Mouse (Mus musculus): ENCODE results near the gene Ahdc1. TPM values are rescaled to one million over a fixed set of nuclear protein-coding genes. Genes with fewer than 3 reads are reported as not detected.

Ahdc1 gene
- polyA plus RNA-seq, 1 experiment from 2014 or later: 13.9 TPM

DNA sequence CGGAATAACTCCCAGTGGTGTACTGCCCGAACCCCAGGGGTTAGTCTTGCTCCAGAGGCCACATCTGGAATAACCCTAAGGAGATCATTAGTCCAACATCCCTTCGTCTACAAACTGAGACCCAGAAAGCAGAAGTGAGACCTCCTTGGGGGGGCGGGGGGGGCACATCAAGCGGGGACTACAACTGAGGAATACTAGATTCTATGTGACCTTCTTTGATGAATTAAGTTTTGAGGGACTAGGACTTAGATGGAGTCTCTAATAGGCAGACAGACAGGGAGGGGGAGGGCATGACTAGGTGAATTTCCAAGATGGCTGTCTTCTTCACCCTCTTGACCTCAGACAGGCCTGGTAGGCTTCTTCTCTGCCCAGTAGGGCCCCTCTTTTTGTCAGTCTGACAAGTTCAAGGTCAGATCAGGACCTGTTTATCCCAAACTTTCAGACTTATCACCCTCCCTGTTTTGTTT is 98.3 kb downstream of the Ahdc1 start:
- H3K27me3 ChIP-seq: no peaks in the 10 kb centered on the region
- no peaks in the 10 kb centered on the region for H3K9me3 ChIP-seq (replicated peaks)
- 0 out of 2 replicates have a peak overlapping the region, but pooled peaks have one; percentile 0 for H3K4me2 ChIP-seq (replicated peaks)
- H3K4me1 ChIP-seq: peaks cover 41% of the 10 kb centered on the region
- 38% methylated on average over 5 of the region's 5 CpGs for WGBS
- H3K4me3 ChIP-seq (replicated peaks): no peak overlapping the region
- H3K9ac ChIP-seq: no peak overlapping the region
- no peak for ATAC-seq (ENCODE audit: insufficient number of reproducible peaks, low FRiP score, low TSS enrichment, low read depth)
- no peaks in the 10 kb centered on the region for H3K36me3 ChIP-seq
- peak overlapping the region; percentile 92 for H3K27ac ChIP-seq (replicated peaks)

DNA sequence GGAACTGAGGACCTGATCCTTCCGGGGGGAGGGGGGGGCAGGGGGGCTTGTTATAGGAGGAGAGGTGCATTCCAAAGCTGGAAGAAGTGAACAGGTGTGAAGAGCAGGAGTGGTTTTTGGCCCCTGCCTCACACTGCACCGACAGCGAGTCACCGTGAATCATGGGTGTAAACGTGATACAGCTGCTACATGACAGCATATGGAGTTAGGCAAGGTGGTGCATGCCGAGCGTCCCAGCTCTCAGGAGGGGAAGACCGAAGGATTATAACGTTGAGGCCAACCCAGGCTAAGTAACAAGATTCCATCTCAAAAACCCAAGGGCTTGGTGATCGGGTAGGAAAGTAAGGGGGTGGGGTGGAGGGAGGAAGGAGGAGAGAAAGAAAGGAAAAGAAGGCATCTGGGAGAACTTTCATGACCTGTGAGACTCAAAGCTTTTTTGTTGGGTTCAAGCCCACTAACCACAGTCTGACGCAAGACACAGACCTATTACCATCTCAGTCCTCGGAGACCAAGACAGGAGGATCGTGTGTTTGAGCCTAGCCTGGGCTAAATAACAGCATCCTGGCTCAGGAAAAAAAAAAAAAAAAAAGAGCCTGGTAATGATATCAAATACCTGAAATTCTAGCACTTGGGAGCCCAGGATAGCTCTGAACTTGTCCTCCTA is 101.2 kb downstream of the Ahdc1 start:
- ATAC-seq (ENCODE audit: insufficient number of reproducible peaks, low FRiP score, low TSS enrichment, low read depth): no peak
- Histone ChIP-seq H3K9ac (no peak overlapping the region), H3K27me3 (no peaks in the 10 kb centered on the region), H3K4me1 (peaks cover 59% of the 10 kb centered on the region), H3K9me3 (replicated peaks) (no peaks in the 10 kb centered on the region), H3K27ac (replicated peaks) (peak overlapping the region; percentile 53; the same call in 1 of the 2 replicates), H3K4me3 (replicated peaks) (no peak overlapping the region), H3K36me3 (no peaks in the 10 kb centered on the region), H3K4me2 (replicated peaks) (no peak overlapping the region)
- WGBS: 13% methylated on average over 13 of the region's 13 CpGs

DNA sequence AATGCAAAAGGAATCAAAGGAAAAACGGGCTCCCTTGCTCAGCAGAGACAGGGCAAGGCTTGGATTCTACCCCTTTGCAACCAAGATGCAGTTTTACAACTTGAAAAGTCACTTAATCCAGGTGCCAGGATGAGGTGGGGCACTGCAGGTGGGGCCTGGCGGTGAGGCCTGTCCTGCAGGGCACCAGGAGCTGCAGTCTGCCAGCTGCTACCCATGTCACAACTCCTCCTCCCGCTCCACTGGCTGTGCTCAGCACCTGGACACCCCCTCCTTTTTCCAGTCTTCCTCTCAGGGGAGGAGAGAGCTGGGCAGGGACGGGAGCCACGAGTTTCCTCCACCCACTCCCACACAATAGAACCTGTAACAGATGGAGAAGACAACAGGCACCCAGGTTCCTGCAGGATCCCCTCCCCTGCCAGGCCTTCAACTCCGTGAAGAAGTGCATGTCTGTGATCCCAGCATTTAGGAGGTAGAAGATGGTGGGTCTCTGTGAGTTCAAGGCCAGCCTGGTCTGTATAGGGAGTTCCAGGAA is 102.4 kb downstream of the Ahdc1 start:
- Histone ChIP-seq H3K27ac (replicated peaks) (peak overlapping the region; percentile 53), H3K4me1 (peaks cover 57% of the 10 kb centered on the region), H3K9me3 (replicated peaks) (no peaks in the 10 kb centered on the region), H3K27me3 (no peaks in the 10 kb centered on the region), H3K4me2 (replicated peaks) (no peak overlapping the region), H3K36me3 (no peaks in the 10 kb centered on the region), H3K4me3 (replicated peaks) (no peak overlapping the region), H3K9ac (no peak overlapping the region)
- 43% methylated on average over 6 of the region's 6 CpGs for WGBS
- no peak for ATAC-seq (ENCODE audit: insufficient number of reproducible peaks, low FRiP score, low TSS enrichment, low read depth)

- ATAC-seq (ENCODE audit: insufficient number of reproducible peaks, low FRiP score, low TSS enrichment, low read depth): no peak
- no peaks in the 10 kb centered on the region for H3K36me3 ChIP-seq
- H3K4me3 ChIP-seq (replicated peaks): no peak overlapping the region
- H3K4me1 ChIP-seq: peaks cover 59% of the 10 kb centered on the region
- H3K4me2 ChIP-seq (replicated peaks): no peak overlapping the region
- H3K27ac ChIP-seq (replicated peaks): no peak overlapping the region
- no peak overlapping the region for H3K9ac ChIP-seq
- no peaks in the 10 kb centered on the region for H3K27me3 ChIP-seq
- 70% methylated on average over 3 of the region's 3 CpGs for WGBS
- H3K9me3 ChIP-seq (replicated peaks): no peaks in the 10 kb centered on the region
These were observed 103.7 kb downstream of the Ahdc1 start for GRCm38 (mm10) chr4:133114762-133115161.

DNA sequence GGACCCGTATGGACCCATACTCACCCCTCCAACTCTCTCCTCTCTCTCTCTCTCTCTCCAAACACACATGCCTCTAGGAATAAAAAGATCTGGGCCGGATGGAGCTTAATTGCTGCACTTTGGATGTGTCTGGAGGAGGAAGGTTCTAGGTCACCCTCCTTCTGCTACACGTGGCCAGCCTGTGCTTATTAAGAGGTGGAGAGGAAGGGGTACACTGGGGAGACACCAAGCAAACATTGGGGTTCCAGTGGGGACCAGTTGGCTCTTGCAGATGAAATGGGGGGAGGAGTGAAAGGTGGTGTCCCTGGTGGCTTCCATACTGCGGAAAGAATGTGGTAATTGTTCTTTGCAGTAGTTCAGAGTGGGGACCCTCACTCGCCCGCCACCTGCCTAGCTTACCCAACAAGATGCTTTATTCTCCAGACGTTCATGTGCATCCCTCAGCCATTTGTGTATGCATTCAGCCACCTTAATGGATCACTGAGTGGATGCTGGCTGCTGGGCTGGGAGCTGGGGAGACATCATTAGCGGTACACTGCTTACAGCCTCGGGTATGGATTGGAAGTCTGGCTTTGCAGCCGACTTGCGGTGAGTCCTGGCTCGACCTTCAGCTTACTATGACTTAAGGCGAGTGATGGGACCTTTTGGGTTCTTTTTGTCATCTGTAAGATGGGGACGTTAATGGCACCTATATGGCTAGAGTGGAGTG is 104.8 kb downstream of the Ahdc1 start:
- H3K4me1 ChIP-seq: peaks cover 67% of the 10 kb centered on the region
- H3K27me3 ChIP-seq: no peaks in the 10 kb centered on the region
- no peak overlapping the region for H3K9ac ChIP-seq
- H3K9me3 ChIP-seq (replicated peaks): no peaks in the 10 kb centered on the region
- H3K36me3 ChIP-seq: no peaks in the 10 kb centered on the region
- 67% methylated on average over 14 of the region's 14 CpGs for WGBS
- H3K27ac ChIP-seq (replicated peaks): peak overlapping the region; percentile 99
- H3K4me3 ChIP-seq (replicated peaks): no peak overlapping the region
- H3K4me2 ChIP-seq (replicated peaks): no peak overlapping the region
- ATAC-seq (ENCODE audit: insufficient number of reproducible peaks, low FRiP score, low TSS enrichment, low read depth): no peak

- H3K36me3 ChIP-seq: no peaks in the 10 kb centered on the region
- H3K9ac ChIP-seq: no peak overlapping the region
- 35% methylated on average over 3 of the region's 3 CpGs for WGBS
- H3K4me3 ChIP-seq (replicated peaks): no peak overlapping the region
- H3K27me3 ChIP-seq: no peaks in the 10 kb centered on the region
- peak overlapping the region; percentile 40 for H3K4me2 ChIP-seq (replicated peaks)
- no peaks in the 10 kb centered on the region for H3K9me3 ChIP-seq (replicated peaks)
- peak overlapping the region; percentile 99 for H3K27ac ChIP-seq (replicated peaks)
- peaks cover 76% of the 10 kb centered on the region for H3K4me1 ChIP-seq
- ATAC-seq (ENCODE audit: insufficient number of reproducible peaks, low FRiP score, low TSS enrichment, low read depth): peak; percentile 22
These were observed 105.9 kb downstream of the Ahdc1 start for GRCm38 (mm10) chr4:133116756-133117470.

GRCm38 (mm10) chr4:133117556-133118411 is 106.7 kb downstream of the Ahdc1 start:
- peak overlapping the region; percentile 17 for H3K4me3 ChIP-seq (replicated peaks)
- H3K27ac ChIP-seq (replicated peaks): peak overlapping the region; percentile 99
- H3K9ac ChIP-seq: no peak overlapping the region
- H3K9me3 ChIP-seq (replicated peaks): no peaks in the 10 kb centered on the region
- peak; percentile 78 for ATAC-seq (ENCODE audit: insufficient number of reproducible peaks, low FRiP score, low TSS enrichment, low read depth)
- H3K4me2 ChIP-seq (replicated peaks): peak overlapping the region; percentile 40
- H3K4me1 ChIP-seq: peaks cover 75% of the 10 kb centered on the region
- no peaks in the 10 kb centered on the region for H3K27me3 ChIP-seq
- no peaks in the 10 kb centered on the region for H3K36me3 ChIP-seq
- WGBS: 6% methylated on average over 18 of the region's 18 CpGs

DNA sequence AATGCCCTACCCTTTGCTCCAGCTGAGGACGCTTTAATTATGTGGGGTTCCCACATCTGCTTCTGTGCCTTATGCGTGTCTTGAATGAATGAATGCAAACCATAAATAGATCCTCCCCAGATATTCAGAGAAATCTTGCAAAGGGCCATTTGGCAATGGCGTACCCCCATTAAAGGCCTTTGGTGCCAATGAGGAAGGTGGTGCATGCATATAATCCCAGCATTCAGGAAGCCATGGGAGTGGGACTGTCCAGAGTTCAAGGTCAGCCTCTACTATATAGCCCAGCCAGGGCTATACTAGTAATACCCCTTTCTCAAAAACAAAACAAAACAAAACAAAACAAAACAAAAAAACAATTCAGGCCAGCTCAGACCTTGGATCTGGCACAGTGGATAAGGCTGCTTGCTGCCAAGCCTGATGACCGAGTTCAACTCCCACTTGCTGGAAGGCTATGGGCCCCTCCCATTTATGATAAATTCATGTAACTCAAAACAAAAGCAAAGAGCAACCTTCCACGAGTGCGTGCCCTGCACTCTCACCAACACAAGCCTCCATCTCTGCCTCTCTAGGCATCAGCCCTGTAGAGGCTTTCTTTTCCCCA is 107.8 kb downstream of the Ahdc1 start:
- no peak for ATAC-seq (ENCODE audit: insufficient number of reproducible peaks, low FRiP score, low TSS enrichment, low read depth)
- Histone ChIP-seq H3K4me3 (replicated peaks) (no peak overlapping the region), H3K27me3 (no peaks in the 10 kb centered on the region), H3K27ac (replicated peaks) (peak overlapping the region; percentile 73), H3K4me2 (replicated peaks) (no peak overlapping the region), H3K4me1 (peaks cover 64% of the 10 kb centered on the region), H3K9ac (no peak overlapping the region), H3K36me3 (no peaks in the 10 kb centered on the region), H3K9me3 (replicated peaks) (no peaks in the 10 kb centered on the region)
- 60% methylated on average over 6 of the region's 6 CpGs for WGBS

- H3K4me1 ChIP-seq: peaks cover 63% of the 10 kb centered on the region
- 82% methylated on average over 6 of the region's 6 CpGs for whole genome bisulfite sequencing
- H3K27ac ChIP-seq (replicated peaks): peak overlapping the region; percentile 73; the same call in 1 of the 2 replicates
- H3K4me3 ChIP-seq (replicated peaks): no peak overlapping the region
- H3K9ac ChIP-seq: no peak overlapping the region
- no peaks in the 10 kb centered on the region for H3K9me3 ChIP-seq (replicated peaks)
- no peaks in the 10 kb centered on the region for H3K36me3 ChIP-seq
- no peak for ATAC-seq (ENCODE audit: insufficient number of reproducible peaks, low FRiP score, low TSS enrichment, low read depth)
- H3K27me3 ChIP-seq: no peaks in the 10 kb centered on the region
- H3K4me2 ChIP-seq (replicated peaks): no peak overlapping the region
These were observed 108.5 kb downstream of the Ahdc1 start for GRCm38 (mm10) chr4:133119579-133119978.

GRCm38 (mm10) chr4:133120833-133121321 is 109.8 kb downstream of the Ahdc1 start:
- Histone ChIP-seq H3K9ac (no peak overlapping the region), H3K27me3 (no peaks in the 10 kb centered on the region), H3K4me1 (peaks cover 57% of the 10 kb centered on the region), H3K4me3 (replicated peaks) (no peak overlapping the region), H3K4me2 (replicated peaks) (peak overlapping the region; percentile 21; the same call in 1 of the 2 replicates), H3K9me3 (replicated peaks) (no peaks in the 10 kb centered on the region), H3K27ac (replicated peaks) (peak overlapping the region; percentile 52; the same call in 1 of the 2 replicates), H3K36me3 (no peaks in the 10 kb centered on the region)
- ATAC-seq (ENCODE audit: insufficient number of reproducible peaks, low FRiP score, low TSS enrichment, low read depth): no peak
- WGBS: 4% methylated on average over 11 of the region's 11 CpGs
